Mouse (Mus musculus) heart, adult 2 months (tissue): ENCODE results near the gene Mtmr1.

Source experiments
- CTCF ChIP-seq: fragments of 200-600 bp; IDR thresholded peaks from 2 replicates; pipeline ENCODE4 v1.8.1; 2022; ENCODE audit warnings: antibody characterized with exemption, mild to moderate bottlenecking, moderate library complexity
- POLR2A ChIP-seq: fragments of 200-500 bp; IDR thresholded peaks from 2 replicates; pipeline ENCODE4 v1.6.1; 2011; ENCODE audit warnings: mild to moderate bottlenecking, low read depth, low read length, control low read depth; ENCODE audit not compliant: insufficient read depth

GRCm38 (mm10) chrX:71434860-71435259, 70.3 kb downstream of the Mtmr1 start:
- TF ChIP-seq CTCF (no peak), POLR2A (no peak)
